ENCODE assay signal across 28 mouse cellular contexts in the genomic region with DNA sequence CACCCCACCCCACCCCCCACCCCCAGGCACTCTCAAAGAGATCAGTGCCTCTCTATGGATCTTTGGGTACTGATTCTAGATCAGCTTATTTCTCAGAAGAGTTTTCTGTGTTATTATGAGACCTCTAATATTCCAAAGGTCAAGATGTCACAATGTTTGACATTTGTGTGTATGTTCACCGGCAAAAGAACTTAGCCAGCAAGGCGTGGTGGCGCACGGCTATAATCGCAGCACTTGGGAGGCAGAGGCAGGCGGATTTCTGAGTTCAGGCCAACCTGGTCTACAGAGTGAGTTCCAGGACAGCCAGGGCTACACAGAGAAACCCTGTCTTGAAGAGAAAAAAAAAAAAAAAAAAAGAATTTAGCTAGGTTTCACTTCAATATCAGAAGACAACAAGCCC. TPM values are rescaled to one million over a fixed set of nuclear protein-coding genes. Genes with fewer than 3 reads are reported as not detected.
DNase-seq lines count a peak whose midpoint lies in the region; ATAC-seq lines count a peak whose summit lies in the region.
"Had no signal": no experiment of that assay in that cellular context is flagged by ENCODE, and none has a peak within 500 bp of the region (broad histone marks: within the 10 kb centered on the region; RNA-seq: fewer than 3 reads in every experiment).

No protein-coding gene starts in this region.

- peak overlapping the region; percentile 87 for H3K4me2 ChIP-seq in liver, embryonic 15.5 days
- H3K4me2 ChIP-seq in liver, embryonic 16.5 days (ENCODE audit: low read depth, low read length) = peak overlapping the region; percentile 92; the same call in 1 of the 2 replicates

- H3K27me3 ChIP-seq in liver, embryonic 15.5 days = no peaks in the 10 kb centered on the region
- H3K27me3 ChIP-seq in liver, embryonic 16.5 days (ENCODE audit: control insufficient read depth, insufficient read depth, low read depth, low read length) = no peaks in the 10 kb centered on the region
- no peaks in the 10 kb centered on the region for H3K27me3 ChIP-seq in forebrain, embryonic 10.5 days (ENCODE audit: poor library complexity, severe bottlenecking)
- H3K27me3 ChIP-seq in midbrain, embryonic 10.5 days (ENCODE audit: low read depth, poor library complexity, severe bottlenecking) = no peaks in the 10 kb centered on the region
- H3K27me3 ChIP-seq: embryonic facial prominence, embryonic 13.5 days; forebrain, embryonic 13.5 days; hindbrain, embryonic 12.5 days; hindbrain, embryonic 15.5 days had no signal

- H3K9me3 ChIP-seq in liver, embryonic 15.5 days (replicated peaks) = no peaks in the 10 kb centered on the region
- no peaks in the 10 kb centered on the region for H3K9me3 ChIP-seq in liver, embryonic 16.5 days (replicated peaks; ENCODE audit: control insufficient read depth, low read length)
- no peaks in the 10 kb centered on the region for H3K9me3 ChIP-seq in forebrain, embryonic 10.5 days
- no peaks in the 10 kb centered on the region for H3K9me3 ChIP-seq in midbrain, embryonic 10.5 days (replicated peaks)
- H3K9me3 ChIP-seq: embryonic facial prominence, embryonic 10.5 days; embryonic facial prominence, embryonic 13.5 days; forebrain, embryonic 13.5 days; hindbrain, embryonic 12.5 days; hindbrain, embryonic 15.5 days had no signal

- H3K27ac ChIP-seq in liver, embryonic 15.5 days (replicated peaks) = no peak overlapping the region
- no peak overlapping the region for H3K27ac ChIP-seq in liver, embryonic 16.5 days (ENCODE audit: low read length)
- no peak overlapping the region for H3K27ac ChIP-seq in macrophage
- no peak overlapping the region for H3K27ac ChIP-seq in forebrain, embryonic 10.5 days
- H3K27ac ChIP-seq in midbrain, embryonic 10.5 days (replicated peaks) = no peak overlapping the region
- H3K27ac ChIP-seq: embryonic facial prominence, embryonic 10.5 days; embryonic facial prominence, embryonic 13.5 days; forebrain, embryonic 13.5 days; heart, adult 2 months; hindbrain, embryonic 12.5 days; hindbrain, embryonic 15.5 days had no signal

- 84% methylated on average over 6 of the region's 6 CpGs for WGBS in liver, embryonic 15.5 days (ENCODE audit: insufficient replicate concordance)
- WGBS in liver, embryonic 16.5 days (ENCODE audit: insufficient replicate concordance) = 78% methylated on average over 6 of the region's 6 CpGs
- WGBS in macrophage (ENCODE audit: missing documents) = 81% methylated on average over 6 of the region's 6 CpGs
- WGBS in forebrain, embryonic 10.5 days = 97% methylated on average over 6 of the region's 6 CpGs
- WGBS in midbrain, embryonic 10.5 days = 94% methylated on average over 6 of the region's 6 CpGs

- peaks cover 93% of the 10 kb centered on the region for H3K79me2 ChIP-seq in macrophage (ENCODE audit: inconsistent target)

- peak; percentile 79 for DNase-seq in heart, adult 11 months
- DNase-seq in heart, adult 9 months (ENCODE audit: low spot score in 2 of 2) = no peak
- DNase-seq in liver = no peak
- no peak for DNase-seq in forebrain, embryonic 10.5 days (ENCODE audit: extremely low spot score, low spot score)
- DNase-seq in midbrain, embryonic 10.5 days (ENCODE audit: low spot score) = no peak
- DNase-seq: adrenal gland, adult 8-10 months; adrenal gland, postnatal 36 days; cerebellum, adult 18-20 months; cerebellum, adult 9-11 months; cerebellum, postnatal 25 days; embryo, embryonic 11 days; gastrocnemius, postnatal 25 days; heart, adult 2 months had no signal

- no peak for ATAC-seq in liver, embryonic 15.5 days (ENCODE audit: insufficient read depth)
- ATAC-seq in liver, embryonic 16.5 days (ENCODE audit: low read depth) = no peak
- ATAC-seq: activated CD4-positive, CD25-positive, alpha-beta regulatory T cell, adult 4 months; CD4-positive, CD25-positive, alpha-beta regulatory T cell, adult 4 months; forebrain, embryonic 13.5 days; forebrain, embryonic 16.5 days had no signal

- peaks cover 39% of the 10 kb centered on the region for H3K4me1 ChIP-seq in liver, embryonic 15.5 days (replicated peaks)
- peaks cover 22% of the 10 kb centered on the region for H3K4me1 ChIP-seq in liver, embryonic 16.5 days (ENCODE audit: control insufficient read depth, low read depth, low read length)
- H3K4me1 ChIP-seq in forebrain, embryonic 10.5 days = peaks cover 26% of the 10 kb centered on the region
- H3K4me1 ChIP-seq in midbrain, embryonic 10.5 days = peaks cover 28% of the 10 kb centered on the region

- no peak overlapping the region for H3K9ac ChIP-seq in liver, embryonic 15.5 days
- no peak overlapping the region for H3K9ac ChIP-seq in liver, embryonic 16.5 days (ENCODE audit: low read depth, low read length)
- H3K9ac ChIP-seq: forebrain, embryonic 13.5 days; hindbrain, embryonic 12.5 days; hindbrain, embryonic 15.5 days had no signal

- peaks cover 24% of the 10 kb centered on the region; the same call in 1 of the 2 replicates for H3K36me3 ChIP-seq in liver, embryonic 15.5 days (replicated peaks)
- peaks cover 8% of the 10 kb centered on the region for H3K36me3 ChIP-seq in liver, embryonic 16.5 days (ENCODE audit: control insufficient read depth, insufficient read depth)
- peaks cover 23% of the 10 kb centered on the region for H3K36me3 ChIP-seq in macrophage (ENCODE audit: inconsistent target)
- H3K36me3 ChIP-seq in forebrain, embryonic 10.5 days (replicated peaks) = peaks cover 40% of the 10 kb centered on the region
- H3K36me3 ChIP-seq in midbrain, embryonic 10.5 days = peaks cover 35% of the 10 kb centered on the region

- peak overlapping the region; percentile 96; the same call in 1 of the 2 replicates for H3K4me3 ChIP-seq in liver, embryonic 15.5 days (replicated peaks)
- no peak overlapping the region; the same call in 1 of the 2 replicates for H3K4me3 ChIP-seq in liver, embryonic 16.5 days (ENCODE audit: low read depth, low read length)
- H3K4me3 ChIP-seq in macrophage (ENCODE audit: inconsistent target) = peak overlapping the region; percentile 82; the same call in 1 of the 2 replicates
- H3K4me3 ChIP-seq in forebrain, embryonic 10.5 days = no peak overlapping the region
- no peak overlapping the region for H3K4me3 ChIP-seq in midbrain, embryonic 10.5 days
- H3K4me3 ChIP-seq: heart, adult 2 months; hindbrain, embryonic 15.5 days had no signal

RNA-seq across cellular contexts. Expression of gene Oser1, which starts 7.5 kb away (rescaled TPM):
- polyA plus RNA-seq in liver, embryonic 15.5 days (2015; fragmentation: Nextera tagmentation; extraction: Ambion mirVana) = 36.7 and 37.1 TPM in 2 replicates
- 37.5 and 39.0 TPM in 2 replicates for polyA plus RNA-seq in liver, embryonic 16.5 days (2015; fragmentation: Nextera tagmentation; extraction: Ambion mirVana)
- 10 to 100 TPM; 25.3 to 59.8 (median 30.5) TPM for total RNA-seq in macrophage (2018; cell fraction: chromatin; rRNA removed)
- total RNA-seq in macrophage (2018; cell fraction: cytosol; rRNA removed) = 10 to 100 TPM; 32.8 to 66.5 (median 42.2) TPM
- total RNA-seq in macrophage (2018; cell fraction: nucleus; rRNA removed) = 10 to 100 TPM; 31.1 to 56.1 (median 42.5) TPM
- 49.3 to 58.0 TPM (median 55.1 TPM) in 3 replicates for polyA plus RNA-seq in macrophage (2018)
- polyA plus RNA-seq in forebrain, embryonic 10.5 days (2016; fragmentation: Nextera tagmentation; extraction: Ambion mirVana) = 86.8 and 95.5 TPM in 2 replicates
- polyA plus RNA-seq in midbrain, embryonic 10.5 days (2016; fragmentation: Nextera tagmentation; extraction: Ambion mirVana) = 92.7 and 99.9 TPM in 2 replicates

RNA-seq across cellular contexts. Expression of gene Jph2, which starts 19.2 kb away (rescaled TPM):
- polyA plus RNA-seq in liver, embryonic 15.5 days (2015; fragmentation: Nextera tagmentation; extraction: Ambion mirVana) = 0.21 and 0.23 TPM in 2 replicates
- 0.09 and 0.30 TPM in 2 replicates for polyA plus RNA-seq in liver, embryonic 16.5 days (2015; fragmentation: Nextera tagmentation; extraction: Ambion mirVana)
- under 1 TPM in 1 of 26 experiments, not detected in 25; 0.76 TPM for total RNA-seq in macrophage (2018; cell fraction: chromatin; rRNA removed)
- total RNA-seq in macrophage (2018; cell fraction: cytosol; rRNA removed) = under 1 TPM in 1 of 26 experiments, not detected in 25; 0.04 TPM
- not detected for total RNA-seq in macrophage (2018; cell fraction: nucleus; rRNA removed)
- polyA plus RNA-seq in macrophage (2018) = not detected in 3 replicates
- polyA plus RNA-seq in forebrain, embryonic 10.5 days (2016; fragmentation: Nextera tagmentation; extraction: Ambion mirVana) = 0.34 and 0.47 TPM in 2 replicates
- 0.32 and 0.59 TPM in 2 replicates for polyA plus RNA-seq in midbrain, embryonic 10.5 days (2016; fragmentation: Nextera tagmentation; extraction: Ambion mirVana)
- total RNA-seq: hematopoietic stem cell, adult 5-6 weeks had no signal
- polyA plus RNA-seq: activated CD4-positive, CD25-positive, alpha-beta regulatory T cell, adult 4 months; CD4-positive, CD25-positive, alpha-beta regulatory T cell, adult 4 months; erythroblast, embryonic 14.5 days had no signal

RNA-seq across cellular contexts. Expression of gene Gdap1l1, which starts 21.2 kb away (rescaled TPM):
- 0.10 and 0.21 TPM in 2 replicates for polyA plus RNA-seq in liver, embryonic 15.5 days (2015; fragmentation: Nextera tagmentation; extraction: Ambion mirVana)
- polyA plus RNA-seq in liver, embryonic 16.5 days (2015; fragmentation: Nextera tagmentation; extraction: Ambion mirVana) = 0.12 TPM in 1 of 2 replicates, not detected in the other
- under 1 TPM in 6 of 26 experiments, not detected in 20; 0.49 to 0.99 (median 0.68) TPM for total RNA-seq in macrophage (2018; cell fraction: chromatin; rRNA removed)
- total RNA-seq in macrophage (2018; cell fraction: cytosol; rRNA removed) = 1 to 10 TPM in 5 of 26 experiments, under 1 TPM in 19, not detected in 2; 0.07 to 2.1 (median 0.63) TPM
- total RNA-seq in macrophage (2018; cell fraction: nucleus; rRNA removed) = 1 to 10 TPM in 1 of 26 experiments, under 1 TPM in 7, not detected in 18; 0.41 to 1.3 (median 0.83) TPM
- polyA plus RNA-seq in macrophage (2018) = 0.63 to 2.4 TPM (median 1.1 TPM) in 3 replicates
- polyA plus RNA-seq in forebrain, embryonic 10.5 days (2016; fragmentation: Nextera tagmentation; extraction: Ambion mirVana) = 10.0 and 11.8 TPM in 2 replicates
- polyA plus RNA-seq in midbrain, embryonic 10.5 days (2016; fragmentation: Nextera tagmentation; extraction: Ambion mirVana) = 20.0 and 30.2 TPM in 2 replicates
- total RNA-seq: gastrocnemius, postnatal 25 days; heart, adult 2 months; heart, postnatal 25 days had no signal
- polyA plus RNA-seq: activated CD4-positive, CD25-positive, alpha-beta regulatory T cell, adult 4 months; CD4-positive, CD25-positive, alpha-beta regulatory T cell, adult 4 months; erythroblast, embryonic 14.5 days; heart, postnatal 0 days had no signal

RNA-seq across cellular contexts. Expression of gene Fitm2, which starts 55.4 kb away (rescaled TPM):
- polyA plus RNA-seq in liver, embryonic 15.5 days (2015; fragmentation: Nextera tagmentation; extraction: Ambion mirVana) = 3.8 and 4.6 TPM in 2 replicates
- 3.8 and 3.9 TPM in 2 replicates for polyA plus RNA-seq in liver, embryonic 16.5 days (2015; fragmentation: Nextera tagmentation; extraction: Ambion mirVana)
- total RNA-seq in macrophage (2018; cell fraction: chromatin; rRNA removed) = 1 to 10 TPM in 12 of 26 experiments, under 1 TPM in 12, not detected in 2; 0.25 to 4.1 (median 0.97) TPM
- 1 to 10 TPM in 25 of 26 experiments, under 1 TPM in 1; 0.81 to 3.8 (median 2.5) TPM for total RNA-seq in macrophage (2018; cell fraction: cytosol; rRNA removed)
- 1 to 10 TPM in 25 of 26 experiments, under 1 TPM in 1; 0.86 to 6.8 (median 2.2) TPM for total RNA-seq in macrophage (2018; cell fraction: nucleus; rRNA removed)
- polyA plus RNA-seq in macrophage (2018) = 1.3 to 3.6 TPM (median 2.1 TPM) in 3 replicates
- polyA plus RNA-seq in forebrain, embryonic 10.5 days (2016; fragmentation: Nextera tagmentation; extraction: Ambion mirVana) = 10.9 and 11.1 TPM in 2 replicates
- 9.8 and 11.2 TPM in 2 replicates for polyA plus RNA-seq in midbrain, embryonic 10.5 days (2016; fragmentation: Nextera tagmentation; extraction: Ambion mirVana)

Comparison
In these comparisons a context has a peak if more than half of its experiments do, and no peak if none do; other contexts are left out.
1. H3K4me3 ChIP-seq: peak in liver, embryonic 15.5 days (single experiment) and macrophage (single experiment); none in liver, embryonic 16.5 days (single experiment), forebrain, embryonic 10.5 days (single experiment) and midbrain, embryonic 10.5 days (single experiment).